Mouse (Mus musculus) layer of hippocampus, postnatal 14 days (tissue): ENCODE measurements around the gene Zbtb2. TPM values are rescaled to one million over a fixed set of nuclear protein-coding genes. Genes with fewer than 3 reads are reported as not detected.

Source experiments
- DNase-seq, 2 experiments: peaks; one replicate each; pipeline ENCODE4 v3.0.0; 2021 to 2022; ENCODE audit warnings: low spot score in 2 of 2, mixed read lengths in 1 of 2
- total RNA-seq, 2 experiments: library from RNA; stranded (reverse); gene quantifications; 2 replicates each; pipeline ENCODE4 v1.2.3; 2021

Zbtb2 gene
- total RNA-seq, 2 experiments from 2014 or later: 9.9 to 10.6 TPM

DNA sequence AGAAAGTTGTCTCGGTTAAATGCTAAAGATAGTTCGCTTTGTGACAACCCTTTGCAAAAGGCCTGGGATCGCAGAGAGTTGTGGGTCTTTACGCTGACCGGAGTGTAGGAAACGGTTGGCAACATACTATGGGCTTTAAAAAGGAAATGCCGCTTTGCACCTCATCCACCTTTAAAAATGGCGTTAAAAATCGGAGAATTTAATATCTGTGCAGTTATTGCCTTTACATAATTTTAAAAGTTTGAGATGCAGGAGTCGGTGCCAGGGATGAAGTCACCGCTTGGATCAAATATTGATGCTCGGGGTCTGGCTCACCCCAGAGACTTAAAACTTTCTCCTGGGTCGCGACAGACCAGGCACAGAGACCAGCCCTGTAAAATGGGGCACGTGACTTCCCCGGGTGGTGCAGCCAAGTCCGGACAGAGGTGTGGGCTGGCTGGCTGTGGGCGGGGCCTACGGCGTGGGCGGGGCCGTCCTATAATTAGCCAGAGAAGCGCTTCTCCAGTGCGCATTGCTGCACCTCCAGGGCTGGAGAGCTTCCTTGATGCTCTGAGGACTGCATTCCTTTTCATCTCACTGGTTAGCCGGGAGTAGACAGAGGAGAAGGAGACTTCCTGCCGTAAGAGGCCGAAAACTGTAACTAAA is 53.7 kb downstream of the Zbtb2 start:
- DNase-seq: peak; percentile 34 to 37

DNA sequence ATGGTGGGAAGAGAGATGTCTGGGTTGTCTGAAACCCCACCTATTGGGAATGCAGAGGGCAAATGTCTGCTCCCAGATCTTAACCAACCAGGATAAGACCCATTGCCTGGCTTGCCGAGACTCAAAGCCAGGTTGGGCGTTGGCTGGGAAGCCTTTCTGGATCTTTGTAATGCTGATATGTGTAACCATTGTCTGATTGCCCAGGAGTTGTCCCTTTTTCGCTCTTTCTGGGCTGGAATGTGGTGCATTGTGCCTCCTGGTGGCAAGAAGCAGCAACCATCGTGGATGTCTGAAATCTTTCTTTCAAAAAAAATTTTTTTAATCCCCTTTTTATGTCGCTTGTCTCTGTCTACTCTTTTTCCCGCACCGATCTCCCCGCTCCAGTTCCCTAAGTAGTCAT is 54.6 kb downstream of the Zbtb2 start:
- peak; percentile 51 to 62 for DNase-seq

DNA sequence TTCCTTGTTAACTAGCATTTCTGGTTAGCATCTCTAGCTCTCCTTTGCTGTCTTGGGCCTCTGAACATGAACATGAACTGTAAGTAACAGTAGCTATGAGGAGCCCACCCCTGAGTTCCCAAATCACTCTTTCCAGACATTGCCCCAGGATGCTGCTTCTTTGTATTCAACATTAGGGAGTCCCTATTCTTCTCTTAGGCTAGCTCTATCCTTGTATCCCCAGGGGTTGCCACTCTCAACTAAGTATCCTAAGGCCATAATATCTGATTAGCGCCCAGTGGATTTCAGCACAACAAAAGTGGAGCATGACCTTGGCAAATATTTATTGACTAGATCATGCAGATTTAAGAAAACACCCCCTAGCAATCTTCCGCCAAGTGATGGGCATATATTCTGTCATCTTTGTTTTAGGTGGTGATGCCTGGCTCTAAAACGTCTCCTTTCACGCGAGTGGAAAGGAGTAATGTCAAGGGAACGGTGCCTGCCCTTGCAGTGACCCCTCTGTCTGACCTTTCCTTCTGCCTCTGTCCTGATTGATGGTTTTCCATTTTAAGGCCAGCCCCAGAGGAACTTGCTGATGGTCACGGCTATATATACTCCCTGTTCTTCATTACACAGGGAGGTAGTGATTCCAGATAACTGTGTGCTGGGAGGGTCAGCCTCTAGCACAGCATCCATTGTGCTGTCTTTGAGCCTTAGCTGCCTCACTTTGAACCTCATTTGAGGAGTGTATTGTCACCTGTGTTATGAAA is 55.5 kb downstream of the Zbtb2 start:
- no peak for DNase-seq

- no peak for DNase-seq
Observed at GRCm38 (mm10) chr10:4327716-4328115, 60.2 kb downstream of the Zbtb2 start.

DNA sequence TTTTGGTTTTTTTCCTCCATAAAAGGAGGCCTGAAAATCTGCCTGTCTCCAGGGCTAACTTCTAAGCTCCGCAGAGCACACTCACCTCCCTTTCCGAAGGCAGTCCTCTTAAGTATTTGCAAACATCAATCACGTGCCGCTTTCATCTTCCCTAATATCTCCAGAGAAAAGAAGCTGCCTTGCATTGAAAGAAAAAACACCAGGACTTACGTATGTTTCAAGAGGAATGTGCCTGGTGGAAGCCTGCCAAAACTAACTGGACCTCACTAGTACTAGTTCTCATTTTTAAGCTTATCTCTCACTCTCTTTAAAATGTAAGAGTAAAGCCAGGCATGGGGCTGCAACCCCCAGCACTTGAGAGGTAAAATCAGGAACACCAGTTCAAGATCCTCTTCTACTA is 62.3 kb downstream of the Zbtb2 start:
- no peak for DNase-seq

- DNase-seq: no peak
Observed at GRCm38 (mm10) chr10:4323885-4324284, 64.0 kb downstream of the Zbtb2 start.

Other genes starting within 250 kb of the Zbtb2 start
- gene Akap12, start 121.7 kb downstream of the Zbtb2 start, total RNA-seq: 10 to 100 TPM; 15.9 to 17.1 TPM
- gene Rmnd1, start 44.3 kb upstream of the Zbtb2 start, total RNA-seq: 10 to 100 TPM; 24.0 to 27.4 TPM
- 10 to 100 TPM; 13.5 to 15.6 TPM for gene Armt1, start 44.4 kb upstream of the Zbtb2 start, total RNA-seq
- under 1 TPM; 0.69 to 0.71 TPM for gene Ccdc170, start 94.4 kb upstream of the Zbtb2 start, total RNA-seq
- gene Esr1, start 223.5 kb upstream of the Zbtb2 start, total RNA-seq: 1 to 10 TPM; 1.3 to 1.4 TPM